Mouse (Mus musculus) intestine, postnatal 0 days (tissue): ENCODE measurements around the gene Fgfr1op. TPM values are rescaled to one million over a fixed set of nuclear protein-coding genes. Genes with fewer than 3 reads are reported as not detected.

Experiments
- ATAC-seq: fragments of 200-750 bp; cut with Nextera tagmentation; 2 replicates; pipeline ENCODE4 v1.8.0; 2017; ENCODE audit warnings: mild to moderate bottlenecking, moderate TSS enrichment, moderate library complexity
- H3K27ac ChIP-seq: fragments of 300-500 bp; sonication (generic); 2 replicates; pipeline ENCODE4 v1.5.1; 2014; ENCODE audit warnings: mild to moderate bottlenecking, low read depth, low read length, moderate library complexity
- H3K27me3 ChIP-seq: fragments of 300-500 bp; sonication (generic); replicated peaks from 2 replicates; pipeline ENCODE4 v1.6.1; 2014; ENCODE audit warnings: low read length, mixed read lengths; ENCODE audit not compliant: control insufficient read depth, insufficient read depth
- H3K36me3 ChIP-seq: fragments of 300-500 bp; sonication (generic); 2 replicates; pipeline ENCODE4 v1.6.1; 2014; ENCODE audit warnings: mild to moderate bottlenecking, moderate library complexity; ENCODE audit not compliant: control insufficient read depth, insufficient read depth
- H3K4me1 ChIP-seq: fragments of 300-500 bp; sonication (generic); replicated peaks from 2 replicates; pipeline ENCODE4 v1.6.1; 2014; ENCODE audit warnings: antibody characterized with exemption, low read length, mixed read lengths; ENCODE audit not compliant: control insufficient read depth, insufficient read depth
- H3K4me2 ChIP-seq: fragments of 300-500 bp; sonication (generic); replicated peaks from 2 replicates; pipeline ENCODE4 v1.6.1; 2014; ENCODE audit warnings: low read depth, mild to moderate bottlenecking, moderate library complexity
- H3K4me3 ChIP-seq: fragments of 300-500 bp; sonication (generic); 2 replicates; pipeline ENCODE4 v1.5.1; 2014; ENCODE audit warnings: low read depth, low read length
- H3K9ac ChIP-seq: fragments of 300-500 bp; sonication (generic); 2 replicates; pipeline ENCODE4 v1.6.1; 2014; ENCODE audit warnings: mild to moderate bottlenecking, low read depth, low read length
- H3K9me3 ChIP-seq: fragments of 300-500 bp; sonication (generic); 2 replicates; pipeline ENCODE4 v1.6.1; 2016; ENCODE audit warnings: mixed run types; ENCODE audit not compliant: control insufficient read depth
- CTCF ChIP-seq: sonication (generic); IDR thresholded peaks from 2 replicates; pipeline ENCODE4 v1.5.1; 2016; ENCODE audit warnings: low read depth, mild to moderate bottlenecking, control low read depth, antibody characterized with exemption, moderate library complexity
- WGBS: fragments of 180-500 bp; shearing (Covaris S2); extraction: QIAGEN DNeasy Blood & Tissue Kit; methylation state at CpG from one replicate; pipeline ENCODE4 v1.1.7; 2014; 5-methylcytosine and 5-hydroxymethylcytosine counted together
- polyA plus RNA-seq: library from polyadenylated mRNA; unstranded; fragments of >200 nt; fragmentation: Nextera tagmentation; extraction: Ambion mirVana; gene quantifications from 2 replicates; pipeline ENCODE4 v1.2.1, GENCODE M21; 2015

Fgfr1op gene
- polyA plus RNA-seq, 1 experiment from 2014 or later = 12.4 TPM

DNA sequence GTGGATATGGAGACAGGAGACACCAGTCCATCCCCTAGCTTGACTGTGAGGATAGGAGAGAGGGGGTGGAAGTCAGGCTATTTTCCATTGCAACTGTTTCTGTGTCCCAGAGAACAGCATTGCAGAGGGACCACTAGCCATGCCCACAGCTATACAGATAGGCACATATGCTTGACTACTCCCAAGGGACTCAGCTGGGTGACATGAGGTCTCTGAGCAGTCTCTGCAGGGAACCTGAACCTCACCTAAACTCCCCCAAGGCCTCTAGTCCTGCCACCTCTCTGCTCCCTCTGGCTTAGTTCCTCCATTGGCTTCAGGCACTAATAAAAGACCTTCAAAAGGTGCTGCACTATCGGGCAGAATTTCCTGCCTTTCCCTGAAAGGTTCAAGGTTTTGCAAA is 58.8 kb downstream of the Fgfr1op start:
- no peak for ATAC-seq
- Histone ChIP-seq H3K9ac (no peak overlapping the region), H3K4me1 (no peaks in the 10 kb centered on the region), H3K4me2 (no peak overlapping the region), H3K36me3 (no peaks in the 10 kb centered on the region), H3K27ac (no peak overlapping the region), H3K9me3 (no peaks in the 10 kb centered on the region), H3K27me3 (no peaks in the 10 kb centered on the region), H3K4me3 (no peak overlapping the region)
- no peak for TF ChIP-seq CTCF
- 89% methylated on average over 1 of the region's 1 CpGs for whole genome bisulfite sequencing

DNA sequence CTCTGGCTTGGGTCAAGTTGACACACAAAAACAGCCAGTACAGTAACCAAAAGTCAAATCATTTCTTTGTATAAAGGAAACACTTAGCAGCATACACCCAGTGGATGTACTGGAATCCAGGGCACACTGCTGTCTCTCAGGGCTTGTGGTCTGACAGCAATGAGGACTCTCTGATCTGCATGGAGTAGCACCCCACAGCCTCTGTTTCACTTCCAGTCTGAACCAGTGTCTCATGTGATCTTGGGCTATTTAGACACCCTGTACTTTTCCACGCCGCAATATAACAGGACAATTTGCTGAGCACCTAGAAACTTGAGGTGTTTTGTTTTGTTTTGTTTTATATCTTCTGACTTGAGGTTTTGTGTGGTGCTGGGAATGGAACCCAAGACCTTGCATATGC is 59.9 kb downstream of the Fgfr1op start:
- H3K4me1 ChIP-seq = no peaks in the 10 kb centered on the region
- no peak for TF ChIP-seq CTCF
- no peaks in the 10 kb centered on the region for H3K36me3 ChIP-seq
- H3K9me3 ChIP-seq = no peaks in the 10 kb centered on the region
- no peaks in the 10 kb centered on the region for H3K27me3 ChIP-seq
- H3K4me3 ChIP-seq = no peak overlapping the region
- ATAC-seq = no peak
- H3K9ac ChIP-seq = no peak overlapping the region
- WGBS = 85% methylated on average over 2 of the region's 2 CpGs
- no peak overlapping the region for H3K27ac ChIP-seq
- no peak overlapping the region for H3K4me2 ChIP-seq

DNA sequence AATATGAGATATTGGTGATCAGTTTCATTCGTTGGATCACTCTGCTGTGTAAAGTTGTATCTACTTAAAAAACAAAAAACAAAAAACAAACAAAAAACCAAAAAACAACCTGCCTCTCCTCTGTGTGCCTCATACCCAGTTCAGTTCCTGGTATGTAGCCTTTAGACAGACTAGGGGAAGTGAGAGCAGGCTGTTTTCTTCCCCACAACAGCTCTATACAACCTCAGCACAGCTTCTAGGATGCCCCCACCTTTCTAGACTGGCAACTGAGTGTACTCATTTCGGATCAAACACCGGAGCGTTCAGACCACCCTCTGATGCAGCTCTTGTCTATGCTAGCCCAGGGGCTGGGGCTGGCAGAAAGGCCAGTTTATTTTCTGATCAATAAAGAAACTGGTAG is 60.4 kb downstream of the Fgfr1op start:
- no peak overlapping the region for H3K27ac ChIP-seq
- 76% methylated on average over 4 of the region's 4 CpGs for WGBS
- H3K9ac ChIP-seq = no peak overlapping the region

GRCm38 (mm10) chr17:8228622-8229021 is 63.3 kb downstream of the Fgfr1op start:
- no peaks in the 10 kb centered on the region for H3K27me3 ChIP-seq
- TF ChIP-seq CTCF = no peak
- no peaks in the 10 kb centered on the region for H3K9me3 ChIP-seq
- H3K4me1 ChIP-seq = no peaks in the 10 kb centered on the region
- WGBS = 26% methylated on average over 9 of the region's 9 CpGs
- no peaks in the 10 kb centered on the region for H3K36me3 ChIP-seq
- no peak overlapping the region for H3K9ac ChIP-seq
- H3K4me2 ChIP-seq = no peak overlapping the region
- no peak overlapping the region for H3K4me3 ChIP-seq
- no peak for ATAC-seq
- H3K27ac ChIP-seq = no peak overlapping the region

More for the DNA sequence above, 60.4 kb downstream of the Fgfr1op start:
- H3K4me3 ChIP-seq = no peak overlapping the region
- H3K4me1 ChIP-seq = no peaks in the 10 kb centered on the region
- no peak overlapping the region for H3K4me2 ChIP-seq
- TF ChIP-seq CTCF = no peak
- H3K36me3 ChIP-seq = no peaks in the 10 kb centered on the region
- H3K9me3 ChIP-seq = no peaks in the 10 kb centered on the region
- H3K27me3 ChIP-seq = no peaks in the 10 kb centered on the region
- ATAC-seq = no peak

GRCm38 (mm10) chr17:8229607-8230006 is 64.3 kb downstream of the Fgfr1op start:
- no peak for ATAC-seq

GRCm38 (mm10) chr17:8232089-8232488 is 66.8 kb downstream of the Fgfr1op start:
- ATAC-seq = no peak

More at GRCm38 (mm10) chr17:8229607-8230006, 64.3 kb downstream of the Fgfr1op start:
- no peaks in the 10 kb centered on the region for H3K4me1 ChIP-seq
- no peaks in the 10 kb centered on the region for H3K9me3 ChIP-seq
- no peaks in the 10 kb centered on the region for H3K36me3 ChIP-seq
- H3K4me2 ChIP-seq = no peak overlapping the region
- H3K27me3 ChIP-seq = no peaks in the 10 kb centered on the region
- H3K4me3 ChIP-seq = no peak overlapping the region
- no peak overlapping the region for H3K27ac ChIP-seq
- TF ChIP-seq CTCF = no peak
- WGBS = 82% methylated on average over 3 of the region's 3 CpGs
- no peak overlapping the region for H3K9ac ChIP-seq

DNA sequence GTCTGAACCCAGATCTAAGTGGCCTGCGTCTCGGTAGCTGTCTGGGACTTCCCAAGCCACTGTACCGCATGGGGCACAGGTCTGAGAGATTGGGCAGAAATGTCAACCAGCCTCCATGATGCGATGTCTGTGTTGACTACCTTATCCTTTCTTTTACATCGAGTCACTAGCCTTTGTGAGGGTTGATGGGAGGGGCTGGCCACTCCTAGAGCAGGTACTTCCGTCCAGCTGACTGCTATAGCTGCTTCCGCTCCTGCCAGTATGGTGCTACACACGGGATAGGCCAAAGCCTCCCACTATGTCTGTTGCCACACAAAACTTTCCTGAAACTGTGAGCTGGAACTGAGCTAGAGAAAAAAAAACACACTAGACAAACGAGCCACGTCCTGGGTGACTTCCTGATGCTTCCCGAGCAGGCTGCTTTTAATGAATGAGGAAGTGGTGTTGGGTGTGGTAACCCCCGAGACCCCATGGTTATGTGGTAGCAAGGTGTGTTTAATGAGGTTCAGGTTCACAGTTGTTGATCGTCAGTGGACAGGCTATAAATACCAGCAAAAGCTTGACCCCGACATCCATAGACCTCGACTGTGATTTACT is 68.4 kb downstream of the Fgfr1op start:
- no peak for TF ChIP-seq CTCF
- Histone ChIP-seq H3K9ac (no peak overlapping the region), H3K4me2 (no peak overlapping the region), H3K27ac (no peak overlapping the region), H3K9me3 (no peaks in the 10 kb centered on the region), H3K4me1 (no peaks in the 10 kb centered on the region), H3K36me3 (no peaks in the 10 kb centered on the region), H3K4me3 (no peak overlapping the region), H3K27me3 (0 out of 2 replicates have a peak, but pooled peaks cover 8% of the 10 kb centered on the region)
- 57% methylated on average over 15 of the region's 15 CpGs for WGBS
- no peak for ATAC-seq

More at GRCm38 (mm10) chr17:8232089-8232488, 66.8 kb downstream of the Fgfr1op start:
- H3K27ac ChIP-seq = no peak overlapping the region
- no peaks in the 10 kb centered on the region for H3K4me1 ChIP-seq
- H3K9me3 ChIP-seq = no peaks in the 10 kb centered on the region
- no peak overlapping the region for H3K4me2 ChIP-seq
- 58% methylated on average over 5 of the region's 5 CpGs for WGBS
- no peak for TF ChIP-seq CTCF
- H3K4me3 ChIP-seq = no peak overlapping the region
- H3K36me3 ChIP-seq = no peaks in the 10 kb centered on the region
- no peak overlapping the region for H3K9ac ChIP-seq
- H3K27me3 ChIP-seq = 0 out of 2 replicates have a peak, but pooled peaks cover 8% of the 10 kb centered on the region
